Mouse (Mus musculus) central nervous system, embryonic 18 days (tissue): ENCODE measurements around the gene Csn3. TPM values are rescaled to one million over a fixed set of nuclear protein-coding genes. Genes with fewer than 3 reads are reported as not detected.

Experiments used
- polyA plus RNA-seq: library from polyadenylated mRNA; depleted of rRNA; stranded (reverse); fragments of >200 nt; gene quantifications from 2 replicates; pipeline ENCODE4 v1.2.3, GENCODE M21; 2012; rRNA removed

Gene Csn3
- polyA plus RNA-seq, result not detected in 2 replicates

DNA sequence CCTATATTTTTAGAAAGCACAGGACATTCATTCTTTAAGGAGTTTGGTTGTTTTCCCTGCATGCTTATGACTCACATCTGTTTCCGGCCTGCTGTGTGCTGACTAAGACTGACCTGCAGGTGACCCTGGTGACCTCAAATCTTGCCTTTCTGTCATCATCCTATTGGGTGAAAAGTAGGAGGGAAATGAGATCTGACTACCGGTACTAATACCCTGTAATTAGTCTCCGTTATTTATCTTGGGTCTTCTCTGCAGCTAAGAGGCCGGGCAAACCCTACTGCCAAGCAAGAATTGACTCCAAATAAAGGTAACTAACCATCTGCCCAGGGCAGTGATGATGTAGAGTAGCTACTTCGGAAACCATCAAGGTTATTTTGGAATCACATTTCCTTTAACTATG, at the start of gene Csn3:
Gene Csn3 (plus strand): TSS at position 208 of the 400 bp plus-strand sequence.

GRCm38 (mm10) chr5:87884729-87885128, 40.6 kb upstream of the Csn3 start, which contains the start of gene Odam:
TSS of gene Odam (plus strand) at chr5:87885029.

GRCm38 (mm10) chr5:87969201-87969600, 43.8 kb downstream of the Csn3 start, which contains the start of the genes 2310003L06Rik and Gm28434:
TSS of gene 2310003L06Rik (plus strand) at chr5:87969459.
TSS of gene Gm28434 (plus strand) at chr5:87969517.

DNA sequence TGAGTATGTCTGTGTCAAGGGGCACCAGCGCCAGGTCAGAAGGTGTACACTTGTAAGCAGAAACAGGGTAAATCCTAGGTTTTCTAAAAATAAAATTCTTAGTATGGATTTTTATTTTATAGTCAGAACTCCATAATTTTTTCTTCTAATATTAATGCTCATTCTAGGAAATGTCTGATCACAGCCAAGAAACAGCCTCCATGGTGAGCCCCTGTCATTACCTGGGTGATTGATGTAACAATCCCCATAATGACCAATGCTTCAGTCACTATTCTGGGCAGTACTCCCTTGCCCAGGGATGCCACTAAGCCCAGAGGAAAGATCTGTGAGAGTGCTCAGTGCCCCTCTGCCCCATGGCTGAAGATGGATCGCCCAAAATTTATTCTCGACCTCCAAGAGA, 53.8 kb downstream of the Csn3 start, which contains the start of gene Cabs1:
Gene Cabs1 (plus strand): TSS at position 301 of the 400 bp plus-strand sequence.

Other genes with a start within 250 kb of the Csn3 start
- not detected in 2 replicates for gene Csn2, start 225.9 kb upstream of the Csn3 start, polyA plus RNA-seq
- gene Csn1s2a, start 151.0 kb upstream of the Csn3 start, polyA plus RNA-seq, result not detected in 2 replicates
- gene Csn1s2b, start 117.5 kb upstream of the Csn3 start, polyA plus RNA-seq, result not detected in 2 replicates
- not detected in 2 replicates for gene Prr27, start 99.9 kb upstream of the Csn3 start, polyA plus RNA-seq
- not detected in 2 replicates for gene Odam, start 40.5 kb upstream of the Csn3 start, polyA plus RNA-seq
- not detected in 2 replicates for gene 2310003L06Rik, start 43.9 kb downstream of the Csn3 start, polyA plus RNA-seq
- gene Gm28434, start 43.9 kb downstream of the Csn3 start, polyA plus RNA-seq, result 0.15 TPM in 1 of 2 replicates, not detected in the other
- 0.03 and 0.05 TPM in 2 replicates for gene Cabs1, start 53.9 kb downstream of the Csn3 start, polyA plus RNA-seq
- 0.16 and 0.19 TPM in 2 replicates for gene Smr3a, start 77.0 kb downstream of the Csn3 start, polyA plus RNA-seq
- not detected in 2 replicates for gene Smr2, start 161.0 kb downstream of the Csn3 start, polyA plus RNA-seq
- gene Gm11116, start 186.0 kb downstream of the Csn3 start, polyA plus RNA-seq, result not detected in 2 replicates
- not detected in 2 replicates for gene Gm11115, start 228.5 kb downstream of the Csn3 start, polyA plus RNA-seq